Mouse (Mus musculus): ENCODE data around the gene Samsn1. TPM values are rescaled to one million over a fixed set of nuclear protein-coding genes. Genes with fewer than 3 reads are reported as not detected.
A peak's percentile ranks its signal among the peaks of the same experiment; 100 is the strongest.

The Samsn1 gene
- 1 to 10 TPM; 1.2 to 1.3 TPM for total RNA-seq (2021)

DNA sequence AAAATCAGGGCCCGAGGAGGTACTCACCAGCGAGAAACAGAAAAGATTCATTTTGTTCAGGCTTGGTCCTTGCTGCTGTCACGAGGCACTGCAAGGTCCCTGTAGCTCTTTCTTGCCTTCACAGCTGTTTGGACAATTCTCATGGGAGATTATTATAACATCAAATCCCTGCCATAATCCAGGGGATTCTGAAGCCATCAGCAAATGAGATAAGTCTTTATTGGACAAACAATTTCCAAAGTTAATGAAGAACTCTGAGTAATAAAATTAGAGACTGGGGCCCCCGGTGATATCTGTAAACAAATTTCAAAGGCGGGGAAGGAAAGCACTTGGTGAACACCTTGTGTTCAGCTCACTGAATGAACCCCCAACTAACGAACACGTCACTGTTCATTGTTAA, at the start of gene Samsn1:
Gene Samsn1, minus strand, starts transcription at position 101 of the 400 bp plus-strand sequence.
- DNase-seq: no peak

DNA sequence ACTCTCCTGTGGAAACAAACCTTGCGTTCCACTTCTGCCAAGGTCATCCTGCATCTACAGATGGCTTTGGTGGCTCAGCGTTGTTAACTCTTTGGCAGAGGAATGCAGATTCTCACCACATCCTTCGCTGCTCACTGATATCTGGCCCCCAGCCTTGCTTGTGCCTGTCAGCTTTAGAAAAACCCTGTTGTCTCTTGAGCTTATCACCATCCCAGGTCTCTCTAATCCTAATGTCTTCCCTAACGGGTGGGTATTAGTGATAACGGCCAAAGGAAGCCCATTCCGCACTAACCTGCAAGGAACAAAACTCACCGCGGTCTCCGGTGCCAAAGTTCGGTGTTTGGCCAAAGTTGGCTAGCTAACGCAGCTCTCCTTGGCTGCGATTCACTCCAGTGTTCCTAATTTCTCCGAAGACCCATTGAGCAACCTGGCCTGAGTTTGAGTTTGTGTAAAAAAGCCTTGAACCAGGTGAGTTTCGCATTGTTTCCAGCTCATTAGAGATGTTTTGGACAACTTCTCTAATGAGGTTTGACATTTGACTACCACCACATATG, 44.1 kb upstream of the Samsn1 start:
- no peak for DNase-seq

DNA sequence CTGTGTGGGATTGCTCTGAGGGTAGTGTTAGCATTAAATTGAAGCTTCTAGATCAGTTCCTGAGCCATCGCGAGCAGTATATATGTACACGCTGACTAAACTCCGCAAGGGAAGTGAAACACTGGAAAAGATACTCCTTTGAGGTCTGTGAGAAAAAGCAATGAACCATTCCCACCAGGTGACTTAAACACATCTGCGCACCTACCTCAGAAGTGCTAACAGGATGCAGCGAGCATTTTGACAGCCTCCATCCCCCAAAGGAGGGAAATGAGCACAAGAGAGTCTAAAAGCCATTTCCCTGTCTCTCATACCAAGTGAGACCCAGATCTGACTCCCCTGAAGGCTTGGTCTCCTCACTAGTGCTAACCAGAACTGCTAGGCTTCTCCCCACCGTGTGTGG, 32.9 kb upstream of the Samsn1 start:
- no peak for DNase-seq

DNA sequence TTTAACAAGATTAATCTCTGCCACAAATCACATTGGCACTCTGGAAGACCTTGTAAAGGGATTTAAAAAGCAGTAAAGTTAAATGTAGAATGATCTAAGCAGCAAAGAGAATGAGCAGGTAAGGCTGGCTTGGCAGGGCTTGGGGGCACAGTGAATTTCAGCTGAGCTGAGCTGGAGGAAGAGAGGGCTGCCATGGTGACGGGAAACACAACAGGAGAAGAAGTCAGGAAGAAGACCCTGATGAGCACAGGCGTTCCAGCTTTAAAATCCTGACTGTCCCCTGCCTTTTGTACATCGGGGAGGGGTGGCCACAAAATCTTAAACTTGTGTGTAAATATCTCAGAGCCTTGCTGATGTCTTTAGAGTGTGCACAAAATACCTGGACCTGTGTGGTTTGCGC, 32.0 kb upstream of the Samsn1 start:
- DNase-seq: no peak

DNA sequence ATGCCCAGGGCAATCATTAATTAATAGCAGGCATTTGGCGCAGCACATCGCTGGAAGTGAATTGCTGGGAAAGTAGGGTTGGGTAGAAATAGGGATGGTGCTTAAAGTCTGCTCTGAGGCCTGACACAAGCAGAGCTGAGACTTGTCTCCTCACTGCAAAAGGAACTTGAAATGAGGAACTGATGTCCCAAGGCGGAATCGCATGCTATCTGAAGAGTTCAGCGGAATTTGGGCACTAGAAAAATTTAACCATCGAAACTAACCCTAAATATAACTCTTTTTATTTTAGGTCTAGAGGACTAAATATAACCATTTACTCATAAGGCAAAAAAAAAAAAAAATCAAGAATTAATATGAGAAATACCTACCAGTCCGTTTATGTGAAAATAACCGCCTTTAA, 31.5 kb upstream of the Samsn1 start:
- DNase-seq: no peak

DNA sequence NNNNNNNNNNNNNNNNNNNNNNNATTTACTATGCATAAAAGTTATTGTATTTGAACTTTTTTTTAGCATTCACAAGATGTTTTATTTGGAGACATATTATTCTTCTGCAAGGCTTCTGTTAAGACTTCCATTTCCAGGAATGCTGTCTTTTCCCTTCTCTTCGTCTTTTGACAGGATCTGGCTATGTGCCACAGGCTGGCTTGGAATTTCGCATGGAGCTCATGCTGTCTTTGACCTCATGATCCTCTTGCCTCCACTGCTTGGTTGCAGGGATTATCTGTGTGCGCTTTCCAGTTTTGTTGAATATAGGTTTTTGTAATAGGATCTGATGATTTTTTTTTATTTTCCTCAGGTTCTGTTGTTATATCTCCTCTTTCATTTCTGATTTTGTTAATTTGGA, 25.0 kb upstream of the Samsn1 start:
- no peak for DNase-seq

DNA sequence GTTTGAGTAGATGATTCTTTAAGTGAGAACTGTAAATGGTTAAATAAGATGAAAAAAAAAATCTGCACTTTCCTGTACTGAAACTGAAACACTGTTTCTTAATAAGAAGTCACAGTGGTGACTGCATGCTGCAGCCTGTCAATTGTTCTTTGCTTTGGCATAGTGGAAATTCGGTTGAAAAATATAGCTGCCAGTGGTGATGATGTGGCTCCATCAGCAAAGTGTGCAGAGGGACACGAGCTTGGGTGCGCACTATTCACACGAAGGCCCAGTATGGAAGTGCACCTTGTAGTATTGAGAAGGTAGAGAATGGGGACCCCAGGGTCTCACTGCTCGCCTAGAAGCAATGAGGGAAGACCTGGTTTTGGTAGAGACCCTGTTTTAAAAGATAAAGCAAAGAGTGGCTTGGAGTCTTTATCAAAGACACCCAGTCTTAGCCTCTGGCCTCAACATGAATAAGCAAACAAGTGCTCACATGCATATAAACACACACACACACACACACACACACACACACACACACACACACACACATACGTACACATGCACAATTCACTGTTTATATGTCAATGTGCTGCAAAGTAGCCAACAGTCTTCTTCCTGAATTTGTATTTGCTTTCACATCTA, 18.4 kb upstream of the Samsn1 start:
- DNase-seq: no peak

DNA sequence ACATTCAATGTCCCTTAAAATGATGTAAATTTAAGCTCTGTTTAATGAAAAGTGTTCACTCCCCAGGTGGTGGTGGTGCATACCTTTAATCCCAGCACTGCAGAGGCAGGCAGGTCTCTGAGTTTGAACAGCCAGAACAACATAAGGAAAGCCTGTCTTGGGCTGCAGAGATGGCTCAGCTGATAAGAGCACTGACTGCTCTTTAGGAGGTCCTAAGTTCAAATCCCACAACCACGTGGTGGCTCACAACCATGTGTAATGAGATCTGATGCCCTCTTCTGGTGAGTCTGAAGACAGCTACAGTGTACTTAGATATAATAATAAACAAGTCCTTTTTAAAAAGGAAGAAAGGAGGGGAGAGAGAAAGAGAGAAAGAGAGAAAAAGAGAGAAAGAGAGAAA, 2.9 kb downstream of the Samsn1 start:
- no peak for DNase-seq

DNA sequence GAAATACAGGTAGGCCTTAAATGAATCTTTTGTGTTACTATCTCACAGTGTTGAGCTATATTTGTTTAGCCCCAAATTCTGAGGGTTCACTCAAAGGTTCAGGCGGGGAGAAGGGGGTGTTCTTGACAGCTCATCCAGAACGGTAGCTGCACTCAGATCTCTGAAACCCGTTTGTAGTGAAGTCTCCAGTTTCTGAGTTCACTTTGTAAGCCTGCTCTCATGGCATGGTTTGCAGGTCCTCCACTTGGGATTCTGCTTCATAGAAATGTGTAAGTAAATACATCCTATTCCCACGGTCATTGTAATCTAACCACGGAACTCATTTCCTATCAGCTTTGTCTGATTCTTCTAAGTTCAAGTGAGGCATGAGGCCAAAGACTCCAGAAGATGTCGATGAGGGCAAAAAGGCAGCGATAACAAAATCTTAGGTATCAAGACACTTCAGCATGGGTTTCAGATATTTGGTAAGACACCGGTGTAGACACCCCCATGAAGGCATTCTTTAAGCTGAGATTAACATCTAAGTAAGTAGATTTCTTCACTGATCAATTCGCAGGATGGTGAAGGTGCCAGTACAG, 18.2 kb downstream of the Samsn1 start:
- no peak for DNase-seq

DNA sequence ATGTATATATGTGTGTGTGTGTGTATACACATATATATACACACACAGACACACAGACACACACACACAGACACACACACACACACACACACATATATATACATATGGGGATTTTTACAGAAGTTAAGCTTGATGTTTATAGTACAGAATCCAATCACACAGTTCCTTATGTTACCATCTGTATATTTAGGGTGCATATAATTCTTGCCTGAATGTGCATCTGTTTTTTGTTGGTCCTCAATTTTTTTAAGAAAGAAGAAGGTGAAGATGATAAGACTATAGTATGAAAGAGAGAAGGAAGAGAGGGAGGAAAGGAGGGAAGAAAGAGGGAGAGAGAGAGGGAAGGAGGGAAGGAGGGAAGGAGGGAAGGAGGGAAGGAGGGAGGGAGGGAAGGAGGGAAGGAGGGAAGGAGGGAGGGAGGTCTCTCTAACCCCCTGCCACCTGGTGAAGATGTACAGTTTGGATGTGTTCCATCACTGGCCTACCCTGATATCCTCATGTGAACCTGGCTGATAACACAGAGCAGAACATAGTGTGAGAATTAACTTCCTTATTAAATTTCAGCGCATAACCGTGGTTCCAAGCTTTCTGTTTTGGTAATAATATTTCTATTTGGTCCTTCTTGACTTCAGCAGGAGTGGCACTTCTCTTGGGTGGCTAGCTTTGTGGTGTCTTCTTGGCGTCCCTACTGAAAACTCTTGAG, 19.1 kb downstream of the Samsn1 start:
- DNase-seq: no peak

DNA sequence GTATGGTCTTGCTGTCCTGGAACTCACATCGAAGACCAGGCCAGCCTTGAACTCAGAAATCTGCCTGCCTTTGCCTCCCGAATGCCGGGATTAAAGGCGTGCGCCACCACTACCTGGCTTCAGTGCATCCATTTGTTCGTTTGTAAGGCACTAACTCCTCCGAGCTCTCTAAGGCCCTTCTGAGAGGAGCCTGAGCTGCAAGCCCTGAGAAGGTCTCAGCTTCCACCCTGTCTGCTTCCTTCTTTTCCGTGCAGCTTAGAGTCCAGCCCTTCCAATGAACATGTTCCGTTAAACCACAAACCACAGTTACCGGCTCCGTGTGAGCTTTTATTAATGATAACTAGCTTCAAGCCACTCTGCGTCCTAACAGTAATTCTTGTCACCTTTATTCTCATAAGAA, 19.8 kb downstream of the Samsn1 start:
- DNase-seq: no peak

DNA sequence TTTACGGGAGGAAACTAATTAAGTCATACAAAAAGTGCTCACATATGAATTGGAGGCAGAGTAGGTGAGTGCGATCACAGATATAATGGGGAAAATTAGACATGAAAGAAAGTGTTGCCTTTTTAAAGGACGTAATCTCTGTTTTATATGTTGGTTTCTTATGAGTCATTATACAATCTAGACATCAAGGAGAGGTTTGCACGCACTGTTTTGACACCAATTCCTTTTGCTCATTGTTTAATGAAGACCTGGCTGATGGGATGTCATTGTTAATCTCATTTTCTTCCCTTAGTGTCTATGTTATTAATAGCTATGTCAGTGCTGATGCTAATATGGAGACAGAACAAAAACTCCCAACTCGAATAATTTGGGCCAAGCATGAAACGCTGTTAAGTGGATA, 20.3 kb downstream of the Samsn1 start:
- DNase-seq: no peak

DNA sequence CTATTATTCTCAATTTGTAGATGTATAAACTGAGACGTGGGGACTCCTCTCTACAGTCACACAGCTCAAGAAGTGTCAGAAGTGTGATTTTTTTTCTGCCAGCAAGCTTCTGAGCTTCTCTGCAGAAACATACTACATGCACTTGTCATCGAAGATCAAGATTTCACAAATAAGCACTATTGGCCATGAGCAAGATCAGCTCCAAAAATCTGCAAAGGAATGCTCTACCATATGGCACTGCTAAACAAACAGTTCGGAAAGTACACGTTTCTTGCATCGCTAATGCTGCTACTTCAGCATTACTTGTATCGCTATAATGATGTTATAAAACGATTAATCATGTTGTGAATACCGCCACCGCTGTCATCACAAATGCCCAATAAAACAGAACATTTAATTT, 22.0 kb downstream of the Samsn1 start:
- no peak for DNase-seq

DNA sequence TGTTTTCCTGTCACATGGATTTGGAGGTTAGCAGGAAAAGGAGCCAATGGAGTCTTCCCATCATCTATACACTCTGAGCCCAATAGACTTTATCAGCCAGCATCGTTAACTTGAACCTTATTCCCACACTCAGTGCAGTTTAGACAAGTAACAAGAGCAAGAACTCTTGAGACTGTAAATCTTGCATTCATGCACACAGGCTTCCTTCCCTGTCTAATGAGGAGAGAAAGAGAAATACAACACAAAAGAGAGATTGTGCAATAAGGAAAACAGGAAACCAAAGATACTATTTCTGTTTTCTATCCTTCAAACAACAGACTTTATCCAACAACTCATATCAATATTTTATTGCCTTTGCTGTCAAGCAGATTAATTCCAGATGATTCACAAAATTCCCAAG, 31.9 kb downstream of the Samsn1 start:
- no peak for DNase-seq

DNA sequence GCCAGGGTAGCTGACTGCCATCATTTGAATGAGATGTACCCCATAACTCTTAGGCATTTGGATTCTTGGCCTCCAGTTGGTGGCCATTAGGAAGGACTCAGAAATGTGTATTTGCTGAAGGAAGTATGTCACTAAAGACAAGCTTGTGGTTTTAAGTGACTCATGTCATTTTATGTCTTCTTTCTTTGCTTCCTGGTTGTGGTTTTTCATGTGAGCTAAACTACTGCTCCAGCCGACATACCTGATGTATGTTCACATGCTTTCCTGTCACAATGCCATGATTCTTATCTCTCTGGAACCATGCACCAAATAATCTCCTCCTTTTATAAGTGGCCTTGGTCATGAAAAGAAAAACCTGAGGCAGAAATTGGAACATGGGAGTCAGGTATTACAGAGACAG, 38.2 kb downstream of the Samsn1 start:
- no peak for DNase-seq

DNA sequence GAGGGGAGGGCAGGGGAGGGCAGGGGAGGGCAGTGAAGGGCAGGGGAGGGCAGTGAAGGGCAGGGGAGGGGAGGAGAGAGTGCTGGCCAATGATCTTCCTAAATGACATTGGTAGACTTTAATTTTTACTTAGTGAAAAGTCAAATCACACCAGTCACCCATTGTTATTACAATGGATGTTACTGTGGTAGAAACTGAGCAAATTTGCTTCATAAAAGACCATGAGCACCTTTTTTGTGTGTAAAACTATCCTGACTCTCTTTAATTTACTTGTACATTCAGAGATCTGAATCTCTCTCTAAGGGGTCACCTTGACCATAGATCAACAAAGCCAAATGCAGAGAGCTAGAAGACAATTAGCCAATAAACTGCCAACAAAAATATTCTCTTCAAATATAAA, 42.7 kb downstream of the Samsn1 start:
- no peak for DNase-seq

DNA sequence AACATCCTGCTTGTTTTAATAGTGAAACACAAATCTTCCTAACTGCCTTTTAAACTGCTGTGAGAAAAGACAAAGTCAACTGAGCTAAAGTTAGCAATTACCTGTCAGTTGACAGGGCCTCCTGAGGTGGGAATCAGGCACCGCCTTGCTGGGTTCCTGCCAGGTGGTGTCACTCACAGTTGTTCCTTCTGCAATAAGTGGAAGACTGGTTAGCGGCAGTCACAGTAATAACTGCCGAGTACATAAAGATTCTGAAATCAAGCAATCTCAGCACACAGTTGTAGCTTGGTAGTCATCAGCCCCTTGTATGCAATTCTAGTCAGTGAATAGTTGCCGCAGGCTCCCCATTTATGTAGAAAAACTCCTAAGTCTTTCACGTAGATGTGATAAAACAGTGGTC, 44.3 kb downstream of the Samsn1 start:
- no peak for DNase-seq

DNA sequence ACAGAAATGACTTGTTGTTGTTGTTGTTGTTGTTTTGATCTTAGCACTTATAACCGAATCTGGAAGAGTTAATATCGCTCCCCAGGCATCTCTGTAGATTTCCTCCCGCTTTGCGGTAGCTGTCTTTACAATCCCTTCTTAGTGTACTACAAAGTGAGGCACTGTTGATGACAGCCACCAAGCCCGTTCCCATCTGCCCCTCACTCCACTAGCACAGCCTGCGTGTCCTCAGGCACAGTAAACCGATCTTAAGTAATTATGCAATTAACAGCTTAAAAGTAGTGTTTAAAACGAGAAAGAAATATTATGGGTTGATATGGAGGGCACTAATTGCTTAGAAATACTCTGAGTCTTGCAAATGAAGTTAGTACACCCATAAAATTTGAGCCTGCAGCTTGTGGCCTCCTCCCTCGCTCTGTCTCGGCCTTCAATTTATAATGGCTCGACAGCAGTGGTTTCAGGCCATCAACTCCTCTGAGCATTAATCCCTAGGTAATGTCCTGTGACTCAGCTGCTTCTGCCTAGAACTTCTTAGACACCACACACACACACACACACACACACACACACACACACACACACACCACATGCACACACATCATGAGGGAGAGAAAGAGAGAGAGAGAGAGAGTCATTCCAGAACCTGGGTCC, 46.3 kb downstream of the Samsn1 start:
- DNase-seq: no peak

DNA sequence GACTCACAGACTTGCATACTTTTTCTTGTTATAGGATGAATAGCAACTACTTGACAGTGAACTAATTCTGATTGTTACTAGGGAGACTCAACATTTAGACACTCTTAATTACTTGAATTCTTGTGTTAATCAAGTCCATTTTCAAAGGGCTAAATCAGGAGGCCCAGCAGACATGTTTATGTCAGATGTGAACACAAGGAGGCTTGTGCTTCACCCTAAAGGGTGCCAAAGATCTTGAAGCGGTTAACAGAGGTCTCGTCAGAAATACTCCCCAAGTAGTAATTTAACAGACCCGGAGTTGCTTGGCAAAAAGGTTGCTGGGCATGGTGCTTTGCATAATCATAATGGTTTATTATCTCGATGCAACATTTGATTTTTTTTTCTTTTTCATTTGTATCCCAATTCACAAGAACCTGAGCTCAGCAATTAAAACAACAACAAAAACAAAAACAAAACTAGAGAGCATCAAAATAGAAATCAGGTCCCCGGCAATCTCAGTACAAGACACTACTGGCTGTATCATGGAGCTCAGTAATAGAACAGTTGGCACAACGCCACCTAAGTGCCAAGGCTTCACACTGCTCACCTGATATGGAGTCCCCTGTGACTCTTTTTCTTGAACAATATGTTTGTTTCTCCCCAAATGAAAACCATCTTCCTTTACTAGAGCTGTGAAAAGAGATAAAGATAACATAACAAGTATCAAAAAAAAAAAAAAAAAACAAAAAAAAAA, 51.6 kb downstream of the Samsn1 start:
- no peak for DNase-seq

DNA sequence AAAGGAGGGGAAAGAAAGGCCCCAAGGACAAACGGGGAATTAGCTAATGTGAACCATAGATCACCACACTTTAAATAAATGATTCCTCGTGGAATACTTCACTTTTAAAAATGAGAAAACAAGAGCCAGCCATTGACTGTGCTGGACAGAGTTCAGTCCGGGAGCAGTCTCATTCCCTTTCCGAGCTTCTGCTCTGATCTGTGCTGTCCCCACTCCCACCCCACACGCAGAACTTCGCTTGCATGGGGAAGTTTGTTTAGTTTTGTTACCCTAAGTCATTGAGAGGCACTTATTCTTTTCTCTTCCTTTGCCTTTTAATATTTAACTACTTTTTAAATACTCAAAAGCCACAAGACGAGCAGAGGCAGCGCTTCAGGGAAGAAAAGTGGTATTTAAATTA, 60.1 kb downstream of the Samsn1 start:
- no peak for DNase-seq

DNA sequence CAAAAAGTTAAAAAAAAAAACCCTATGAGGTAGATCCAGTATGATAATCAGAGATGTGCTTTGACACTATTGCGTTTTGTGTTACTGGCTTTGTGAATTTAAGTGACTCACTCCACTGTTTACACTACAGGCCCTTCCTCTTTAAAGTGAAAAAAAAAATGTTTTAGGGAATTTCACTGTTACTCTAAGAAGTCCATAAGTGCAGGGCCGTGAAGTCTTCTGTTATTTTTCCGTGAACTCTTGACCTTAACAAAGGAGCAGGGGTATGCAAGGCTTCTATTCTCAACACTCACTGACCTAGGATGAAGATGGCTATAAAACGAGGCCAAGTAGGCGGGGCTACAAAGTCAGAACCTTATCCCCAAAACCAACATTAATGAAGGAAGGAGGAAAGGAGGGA, 60.6 kb downstream of the Samsn1 start:
- DNase-seq: no peak

DNA sequence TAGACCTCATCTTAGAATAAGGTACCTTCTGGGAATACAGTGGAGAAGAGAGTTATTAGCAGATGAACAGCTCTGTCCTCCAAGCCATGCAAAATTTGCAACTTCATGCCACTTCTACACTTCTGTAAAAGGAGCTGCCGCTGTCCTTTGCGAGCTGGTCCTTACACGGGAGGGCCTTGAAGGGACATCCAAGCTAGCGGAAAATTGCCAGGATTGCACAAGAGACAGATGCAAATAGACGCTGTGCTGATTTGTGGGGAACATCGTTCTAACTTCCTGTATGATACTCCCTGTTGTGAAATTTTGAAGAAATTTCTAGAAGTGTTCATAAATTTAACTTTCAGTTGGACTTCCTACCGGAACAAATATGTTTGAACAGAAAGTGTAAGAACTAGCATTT, 61.0 kb downstream of the Samsn1 start:
- DNase-seq: peak; percentile 8

DNA sequence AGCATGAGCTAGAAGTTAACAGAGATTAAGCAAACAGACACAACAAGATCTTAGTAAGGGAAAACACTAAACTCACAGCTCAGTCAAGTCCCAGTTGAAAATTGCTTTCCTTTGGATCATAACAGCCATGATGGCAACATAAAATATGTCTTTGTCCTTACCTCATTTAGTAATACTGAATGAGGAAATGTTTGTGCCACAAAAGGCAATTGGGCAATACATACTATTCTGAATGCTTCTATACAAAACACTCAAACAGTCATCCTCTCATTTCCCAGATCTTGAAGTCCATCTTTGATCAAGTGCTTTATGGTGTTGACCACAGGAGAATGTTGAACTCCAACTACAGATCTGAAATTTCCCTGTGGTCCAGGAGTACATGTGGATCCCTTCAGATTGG, 88.7 kb downstream of the Samsn1 start:
- DNase-seq: no peak
